ENCODE assay signal across 9 mouse cellular contexts in genomic region chr17:56814316-56815056, GRCm38 (mm10). TPM values are rescaled to one million over a fixed set of nuclear protein-coding genes. Genes with fewer than 3 reads are reported as not detected.
DNase-seq lines count a peak whose midpoint lies in the region; ATAC-seq and TF ChIP-seq lines count a peak whose summit lies in the region.
"Had no signal": no experiment of that assay in that cellular context is flagged by ENCODE, and none has a peak within 500 bp of the region (broad histone marks: within the 10 kb centered on the region; RNA-seq: fewer than 3 reads in every experiment).

No protein-coding gene starts in this region.

- no peak overlapping the region for H3K4me2 ChIP-seq in embryonic facial prominence, embryonic 14.5 days (ENCODE audit: low read depth, low read length)
- peak overlapping the region; percentile 43 for H3K4me2 ChIP-seq in midbrain, embryonic 14.5 days (ENCODE audit: low read length)
- H3K4me2 ChIP-seq: limb, embryonic 12.5 days had no signal

- H3K4me3 ChIP-seq in embryonic facial prominence, embryonic 14.5 days (ENCODE audit: low read depth, low read length), result no peak overlapping the region
- no peak overlapping the region for H3K4me3 ChIP-seq in kidney, adult 2 months (ENCODE audit: insufficient read depth, low read depth, low read length)
- no peak overlapping the region for H3K4me3 ChIP-seq in midbrain, embryonic 14.5 days (replicated peaks; ENCODE audit: low read depth, low read length)
- H3K4me3 ChIP-seq in small intestine, adult 2 months (ENCODE audit: low read depth, low read length), result no peak overlapping the region
- H3K4me3 ChIP-seq: limb, embryonic 12.5 days had no signal

- WGBS in embryonic facial prominence, embryonic 14.5 days, result 15% methylated on average over 24 of the region's 24 CpGs
- WGBS in kidney, adult 2 months, result 23% methylated on average over 24 of the region's 24 CpGs
- WGBS in midbrain, embryonic 14.5 days, result 3% methylated on average over 24 of the region's 24 CpGs
- WGBS in small intestine, adult 2 months, result 11% methylated on average over 24 of the region's 24 CpGs

- no peaks in the 10 kb centered on the region for H3K27me3 ChIP-seq in embryonic facial prominence, embryonic 14.5 days (replicated peaks; ENCODE audit: control insufficient read depth, insufficient read depth, low read length)
- no peaks in the 10 kb centered on the region for H3K27me3 ChIP-seq in kidney, adult 2 months (replicated peaks; ENCODE audit: control insufficient read depth, insufficient read depth, low read length)
- peaks cover 6% of the 10 kb centered on the region; the same call in 1 of the 2 replicates for H3K27me3 ChIP-seq in midbrain, embryonic 14.5 days (ENCODE audit: control insufficient read depth, insufficient read depth, low read length)
- H3K27me3 ChIP-seq in small intestine, adult 2 months (ENCODE audit: control insufficient read depth, insufficient read depth, low read length), result no peaks in the 10 kb centered on the region

- H3K36me3 ChIP-seq in embryonic facial prominence, embryonic 14.5 days (ENCODE audit: control insufficient read depth, insufficient read depth, low read length), result no peaks in the 10 kb centered on the region
- no peaks in the 10 kb centered on the region for H3K36me3 ChIP-seq in kidney, adult 2 months (ENCODE audit: control insufficient read depth, insufficient read depth, low read length)
- no peaks in the 10 kb centered on the region for H3K36me3 ChIP-seq in midbrain, embryonic 14.5 days (ENCODE audit: control insufficient read depth, insufficient read depth, low read length)
- H3K36me3 ChIP-seq in small intestine, adult 2 months (ENCODE audit: control insufficient read depth, insufficient read depth, low read length), result no peaks in the 10 kb centered on the region
- H3K36me3 ChIP-seq: limb, embryonic 12.5 days had no signal

- no peak overlapping the region for H3K9ac ChIP-seq in embryonic facial prominence, embryonic 14.5 days (ENCODE audit: low read depth, low read length)
- H3K9ac ChIP-seq in midbrain, embryonic 14.5 days (replicated peaks; ENCODE audit: low read length), result peak overlapping the region; percentile 32; the same call in 1 of the 2 replicates
- H3K9ac ChIP-seq: limb, embryonic 12.5 days had no signal

- H3K4me1 ChIP-seq in embryonic facial prominence, embryonic 14.5 days (ENCODE audit: control insufficient read depth, insufficient read depth, low read length), result peaks cover 9% of the 10 kb centered on the region; the same call in 1 of the 2 replicates
- 0 out of 2 replicates have a peak, but pooled peaks cover 7% of the 10 kb centered on the region for H3K4me1 ChIP-seq in kidney, adult 2 months (ENCODE audit: control insufficient read depth, insufficient read depth, low read length)
- H3K4me1 ChIP-seq in midbrain, embryonic 14.5 days (ENCODE audit: control insufficient read depth, insufficient read depth, low read length), result peaks cover 44% of the 10 kb centered on the region
- H3K4me1 ChIP-seq in small intestine, adult 2 months (ENCODE audit: control insufficient read depth, insufficient read depth, insufficient read length, low read length), result peaks cover 19% of the 10 kb centered on the region

- peak; percentile 71; the same call in 1 of the 2 replicates for ATAC-seq in embryonic facial prominence, embryonic 14.5 days (ENCODE audit: low read depth)
- ATAC-seq in midbrain, embryonic 14.5 days (ENCODE audit: low FRiP score, low TSS enrichment), result peak; percentile 79

- DNase-seq in cerebellum, adult 11 months, result peak; percentile 16
- DNase-seq in cerebellum, adult 11-12 months, result no peak
- peak; percentile 92 for DNase-seq in embryonic facial prominence, embryonic 14.5 days (ENCODE audit: low spot score)
- peak; percentile 86 for DNase-seq in heart, adult 8-10 months (ENCODE audit: low spot score)
- DNase-seq in kidney, adult 2 months, result peak; percentile 67
- peak; percentile 68 to 73 for DNase-seq in left cerebral cortex, postnatal 36 days (ENCODE audit: low spot score in 2 of 2)
- peak; percentile 97 for DNase-seq in midbrain, embryonic 14.5 days

- TF ChIP-seq POLR2A in kidney, adult 2 months (IDR thresholded peaks at IDR 0.05; ENCODE audit: low read depth, low read length), result no peak
- TF ChIP-seq POLR2A in small intestine, adult 2 months (IDR thresholded peaks at IDR 0.05; ENCODE audit: low read depth, low read length), result no peak

- no peak overlapping the region; the same call in 1 of the 2 replicates for H3K27ac ChIP-seq in embryonic facial prominence, embryonic 14.5 days (replicated peaks; ENCODE audit: low read depth, low read length)
- H3K27ac ChIP-seq in kidney, adult 2 months (ENCODE audit: insufficient read depth, low read depth, low read length), result no peak overlapping the region
- H3K27ac ChIP-seq in midbrain, embryonic 14.5 days (replicated peaks; ENCODE audit: low read depth, low read length), result peak overlapping the region; percentile 85
- peak overlapping the region; percentile 68 for H3K27ac ChIP-seq in small intestine, adult 2 months (ENCODE audit: insufficient read depth, low read depth, low read length)
- H3K27ac ChIP-seq: limb, embryonic 12.5 days had no signal

- intact Hi-C loops in left cerebral cortex, postnatal 36 days (cut with DNase I), result no loop called here

- no peak for TF ChIP-seq CTCF in kidney, adult 2 months (conservative IDR thresholded peaks at IDR 0.05; ENCODE audit: insufficient read depth, insufficient read length, low read depth, low read length)
- no peak for TF ChIP-seq CTCF in small intestine, adult 2 months (IDR thresholded peaks at IDR 0.05; ENCODE audit: extremely low read depth, insufficient read length, insufficient replicate concordance, low read depth, low read length)

- no peaks in the 10 kb centered on the region for H3K9me3 ChIP-seq in embryonic facial prominence, embryonic 14.5 days (ENCODE audit: control insufficient read depth, low read length)
- no peaks in the 10 kb centered on the region for H3K9me3 ChIP-seq in midbrain, embryonic 14.5 days (ENCODE audit: control insufficient read depth, low read length)
- H3K9me3 ChIP-seq: limb, embryonic 12.5 days had no signal

RNA-seq across cellular contexts. Expression of gene Rfx2, which starts 16.3 kb away (rescaled TPM):
- 3.5 and 5.3 TPM in 2 replicates for polyA plus RNA-seq in embryonic facial prominence, embryonic 14.5 days (2014; fragmentation: Nextera tagmentation; extraction: Ambion mirVana)
- 1 to 10 TPM; 1.6 to 3.5 (median 2.7) TPM for total RNA-seq in heart, adult 8-10 months (2022)
- polyA plus RNA-seq in kidney, adult 2 months (2012; rRNA removed), result 4.8 and 6.2 TPM in 2 replicates
- 1 to 10 TPM; 2.7 to 2.9 TPM for total RNA-seq in left cerebral cortex, postnatal 36 days (2021)
- polyA plus RNA-seq in midbrain, embryonic 14.5 days (2014; fragmentation: Nextera tagmentation; extraction: Ambion mirVana), result 2.2 and 4.1 TPM in 2 replicates
- 7.7 and 15.4 TPM in 2 replicates for polyA plus RNA-seq in small intestine, adult 2 months (2012; rRNA removed)

RNA-seq across cellular contexts. Expression of gene Prr22, which starts 44.4 kb away (rescaled TPM):
- 0.61 and 1.2 TPM in 2 replicates for polyA plus RNA-seq in embryonic facial prominence, embryonic 14.5 days (2014; fragmentation: Nextera tagmentation; extraction: Ambion mirVana)
- under 1 TPM; 0.31 to 0.60 (median 0.43) TPM for total RNA-seq in heart, adult 8-10 months (2022)
- polyA plus RNA-seq in kidney, adult 2 months (2012; rRNA removed), result 1.9 and 2.3 TPM in 2 replicates
- 1 to 10 TPM; 1.2 to 1.3 TPM for total RNA-seq in left cerebral cortex, postnatal 36 days (2021)
- polyA plus RNA-seq in midbrain, embryonic 14.5 days (2014; fragmentation: Nextera tagmentation; extraction: Ambion mirVana), result 0.63 and 0.78 TPM in 2 replicates
- 2.0 and 3.7 TPM in 2 replicates for polyA plus RNA-seq in small intestine, adult 2 months (2012; rRNA removed)

RNA-seq across cellular contexts. Expression of gene Dus3l, which starts 49.9 kb away (rescaled TPM):
- 33.3 and 42.0 TPM in 2 replicates for polyA plus RNA-seq in embryonic facial prominence, embryonic 14.5 days (2014; fragmentation: Nextera tagmentation; extraction: Ambion mirVana)
- total RNA-seq in heart, adult 8-10 months (2022), result 10 to 100 TPM; 15.6 to 18.5 (median 16.6) TPM
- 43.6 and 55.2 TPM in 2 replicates for polyA plus RNA-seq in kidney, adult 2 months (2012; rRNA removed)
- total RNA-seq in left cerebral cortex, postnatal 36 days (2021), result 10 to 100 TPM; 57.6 to 75.6 TPM
- polyA plus RNA-seq in midbrain, embryonic 14.5 days (2014; fragmentation: Nextera tagmentation; extraction: Ambion mirVana), result 72.8 and 73.7 TPM in 2 replicates
- 32.1 and 55.6 TPM in 2 replicates for polyA plus RNA-seq in small intestine, adult 2 months (2012; rRNA removed)

RNA-seq across cellular contexts. Expression of gene Nrtn, which starts 57.2 kb away (rescaled TPM):
- 14.0 and 17.4 TPM in 2 replicates for polyA plus RNA-seq in embryonic facial prominence, embryonic 14.5 days (2014; fragmentation: Nextera tagmentation; extraction: Ambion mirVana)
- 10 to 100 TPM; 22.4 to 26.7 (median 24.6) TPM for total RNA-seq in heart, adult 8-10 months (2022)
- polyA plus RNA-seq in kidney, adult 2 months (2012; rRNA removed), result 19.2 and 27.1 TPM in 2 replicates
- total RNA-seq in left cerebral cortex, postnatal 36 days (2021), result 1 to 10 TPM; 5.9 to 7.3 TPM
- 4.4 and 7.3 TPM in 2 replicates for polyA plus RNA-seq in midbrain, embryonic 14.5 days (2014; fragmentation: Nextera tagmentation; extraction: Ambion mirVana)
- polyA plus RNA-seq in small intestine, adult 2 months (2012; rRNA removed), result 34.9 and 36.8 TPM in 2 replicates

RNA-seq across cellular contexts. Expression of gene Acsbg2, which starts 59.8 kb away (rescaled TPM):
- not detected in 2 replicates for polyA plus RNA-seq in embryonic facial prominence, embryonic 14.5 days (2014; fragmentation: Nextera tagmentation; extraction: Ambion mirVana)
- total RNA-seq in heart, adult 8-10 months (2022), result not detected
- 0.05 TPM in 2 replicates for polyA plus RNA-seq in kidney, adult 2 months (2012; rRNA removed)
- total RNA-seq in left cerebral cortex, postnatal 36 days (2021), result not detected
- polyA plus RNA-seq in midbrain, embryonic 14.5 days (2014; fragmentation: Nextera tagmentation; extraction: Ambion mirVana), result not detected in 2 replicates
- not detected in 2 replicates for polyA plus RNA-seq in small intestine, adult 2 months (2012; rRNA removed)
- polyA plus RNA-seq: limb, embryonic 12.5 days had no signal

Comparison
In these comparisons a context has a peak if more than half of its experiments do, and no peak if none do; other contexts are left out.
1. H3K27ac ChIP-seq: peak in midbrain, embryonic 14.5 days (single experiment) and small intestine, adult 2 months (single experiment); none in embryonic facial prominence, embryonic 14.5 days (single experiment) and kidney, adult 2 months (single experiment).